Mouse (Mus musculus) heart, embryonic 10.5 days (tissue): ENCODE data around the gene Mum1. TPM values are rescaled to one million over a fixed set of nuclear protein-coding genes. Genes with fewer than 3 reads are reported as not detected.
"Not testable (repeated sequence)": the region's sequence is repeated elsewhere in the genome, so short reads cannot be mapped to it uniquely, and the experiment has no call there.

ENCODE experiments used
- DNase-seq: peaks from one replicate; pipeline ENCODE4 v3.0.0-alpha.2; 2017; ENCODE audit warnings: low spot score
- H3K27ac ChIP-seq: fragments of 300-500 bp; sonication (generic); 2 replicates; pipeline ENCODE4 v1.5.1; 2016; ENCODE audit warnings: mild to moderate bottlenecking
- H3K27me3 ChIP-seq: fragments of 300-500 bp; sonication (generic); 2 replicates; pipeline ENCODE4 v1.6.1; 2016; ENCODE audit warnings: mild to moderate bottlenecking; ENCODE audit not compliant: poor library complexity, insufficient read depth, severe bottlenecking
- H3K36me3 ChIP-seq: fragments of 300-500 bp; sonication (generic); 2 replicates; pipeline ENCODE4 v1.6.1; 2016; ENCODE audit warnings: mild to moderate bottlenecking, moderate library complexity
- H3K4me1 ChIP-seq: fragments of 300-500 bp; sonication (generic); 2 replicates; pipeline ENCODE4 v1.6.1; 2016; ENCODE audit warnings: mild to moderate bottlenecking
- H3K4me3 ChIP-seq: fragments of 300-500 bp; sonication (generic); 2 replicates; pipeline ENCODE4 v1.5.1; 2016; ENCODE audit warnings: mild to moderate bottlenecking, moderate library complexity
- H3K9me3 ChIP-seq: fragments of 300-500 bp; sonication (generic); 2 replicates; pipeline ENCODE4 v1.6.1; 2016; ENCODE audit warnings: mild to moderate bottlenecking, moderate library complexity
- WGBS: fragments of 180-500 bp; shearing (Covaris S2); methylation state at CpG from one replicate; pipeline ENCODE4 v1.1.7; 2016; 5-methylcytosine and 5-hydroxymethylcytosine counted together
- polyA plus RNA-seq: library from polyadenylated mRNA; unstranded; fragments of >200 nt; fragmentation: Nextera tagmentation; extraction: Ambion mirVana; gene quantifications from 2 replicates; pipeline ENCODE4 v1.2.1, GENCODE M21; 2016

Gene Mum1
- polyA plus RNA-seq, 1 experiment from 2014 or later, result 76.5 TPM

- 35% methylated on average over 7 of the region's 9 CpGs for WGBS
- Histone ChIP-seq H3K27ac (0 out of 2 replicates have a peak overlapping the region, but pooled peaks have one; percentile 42), H3K4me1 (peaks cover 19% of the 10 kb centered on the region), H3K27me3 (peaks cover 5% of the 10 kb centered on the region; the same call in 1 of the 2 replicates), H3K36me3 (no peaks in the 10 kb centered on the region), H3K9me3 (no peaks in the 10 kb centered on the region), H3K4me3 (no peak overlapping the region)
- no peak for DNase-seq
Measured at GRCm38 (mm10) chr10:80220676-80221075, 5.6 kb upstream of the Mum1 start.

GRCm38 (mm10) chr10:80223137-80223536 lies 3.1 kb upstream of the Mum1 start:
- H3K27ac ChIP-seq, H3K4me3 ChIP-seq, H3K9me3 ChIP-seq, DNase-seq, H3K27me3 ChIP-seq, H3K36me3 ChIP-seq: not testable (repeated sequence)
- peaks cover 40% of the 10 kb centered on the region for H3K4me1 ChIP-seq
- WGBS, result 84% methylated on average over 2 of the region's 2 CpGs

- Histone ChIP-seq H3K4me3 (peak overlapping the region; percentile 88), H3K36me3 (peaks cover 23% of the 10 kb centered on the region), H3K27me3 (no peaks in the 10 kb centered on the region), H3K4me1 (peaks cover 43% of the 10 kb centered on the region), H3K9me3 (no peaks in the 10 kb centered on the region), H3K27ac (peak overlapping the region; percentile 96)
- no peak for DNase-seq
- 0% methylated on average over 14 of the region's 14 CpGs for WGBS
Measured at GRCm38 (mm10) chr10:80226071-80226415, 191 bp upstream of the Mum1 start.

GRCm38 (mm10) chr10:80227166-80227539 lies 919 bp downstream of the Mum1 start:
- Histone ChIP-seq H3K36me3 (peaks cover 33% of the 10 kb centered on the region), H3K4me1 (peaks cover 33% of the 10 kb centered on the region), H3K27me3 (no peaks in the 10 kb centered on the region), H3K4me3 (peak overlapping the region; percentile 88), H3K9me3 (no peaks in the 10 kb centered on the region), H3K27ac (peak overlapping the region; percentile 96)
- 15% methylated on average over 10 of the region's 10 CpGs for WGBS
- DNase-seq, result no peak

GRCm38 (mm10) chr10:80227877-80228775 lies 1.9 kb downstream of the Mum1 start:
- Histone ChIP-seq H3K27me3 (no peaks in the 10 kb centered on the region), H3K4me1 (peaks cover 43% of the 10 kb centered on the region), H3K9me3 (no peaks in the 10 kb centered on the region), H3K36me3 (peaks cover 42% of the 10 kb centered on the region), H3K4me3 (peak overlapping the region; percentile 88), H3K27ac (peak overlapping the region; percentile 96)
- WGBS, result 67% methylated on average over 15 of the region's 15 CpGs
- no peak for DNase-seq

GRCm38 (mm10) chr10:80236145-80236825 lies 10.1 kb downstream of the Mum1 start:
- Histone ChIP-seq H3K27me3 (no peaks in the 10 kb centered on the region), H3K36me3 (peaks cover 99% of the 10 kb centered on the region), H3K9me3 (no peaks in the 10 kb centered on the region), H3K4me1 (peaks cover 23% of the 10 kb centered on the region), H3K27ac (no peak overlapping the region), H3K4me3 (no peak overlapping the region)
- DNase-seq, result no peak
- WGBS, result 93% methylated on average over 13 of the region's 13 CpGs

- Histone ChIP-seq H3K4me1 (peaks cover 27% of the 10 kb centered on the region), H3K27ac (no peak overlapping the region), H3K9me3 (no peaks in the 10 kb centered on the region), H3K4me3 (no peak overlapping the region), H3K27me3 (no peaks in the 10 kb centered on the region), H3K36me3 (peaks cover 97% of the 10 kb centered on the region)
- no peak for DNase-seq
- WGBS, result 81% methylated on average over 4 of the region's 4 CpGs
Measured at GRCm38 (mm10) chr10:80237020-80237419, 10.8 kb downstream of the Mum1 start.

- H3K36me3 ChIP-seq, result peaks cover 97% of the 10 kb centered on the region
- 93% methylated on average over 3 of the region's 3 CpGs for WGBS
- no peak overlapping the region for H3K27ac ChIP-seq
- H3K9me3 ChIP-seq, result no peaks in the 10 kb centered on the region
- peaks cover 23% of the 10 kb centered on the region for H3K4me1 ChIP-seq
- H3K4me3 ChIP-seq, result no peak overlapping the region
- no peak for DNase-seq
- H3K27me3 ChIP-seq, result no peaks in the 10 kb centered on the region
Measured at GRCm38 (mm10) chr10:80238306-80238705, 12.1 kb downstream of the Mum1 start.

GRCm38 (mm10) chr10:80239791-80240190 lies 13.6 kb downstream of the Mum1 start:
- H3K4me3 ChIP-seq, result no peak overlapping the region
- H3K27me3 ChIP-seq, result no peaks in the 10 kb centered on the region
- peaks cover 97% of the 10 kb centered on the region for H3K36me3 ChIP-seq
- DNase-seq, result no peak
- H3K4me1 ChIP-seq, result peaks cover 19% of the 10 kb centered on the region; the same call in 1 of the 2 replicates
- no peak overlapping the region for H3K27ac ChIP-seq
- 86% methylated on average over 6 of the region's 6 CpGs for WGBS
- H3K9me3 ChIP-seq, result no peaks in the 10 kb centered on the region

- DNase-seq, result no peak
- peak overlapping the region; percentile 66 for H3K27ac ChIP-seq
- H3K9me3 ChIP-seq, result no peaks in the 10 kb centered on the region
- H3K4me3 ChIP-seq, result peak overlapping the region; percentile 20; the same call in 1 of the 2 replicates
- H3K27me3 ChIP-seq, result no peaks in the 10 kb centered on the region
- peaks cover 76% of the 10 kb centered on the region for H3K36me3 ChIP-seq
- WGBS, result 37% methylated on average over 9 of the region's 9 CpGs
- H3K4me1 ChIP-seq, result peaks cover 28% of the 10 kb centered on the region
Measured at GRCm38 (mm10) chr10:80242088-80242487, 15.9 kb downstream of the Mum1 start.

- WGBS, result 65% methylated on average over 3 of the region's 3 CpGs
- H3K4me1 ChIP-seq, result peaks cover 24% of the 10 kb centered on the region
- peak overlapping the region; percentile 20; the same call in 1 of the 2 replicates for H3K4me3 ChIP-seq
- H3K9me3 ChIP-seq, result no peaks in the 10 kb centered on the region
- peak overlapping the region; percentile 66; the same call in 1 of the 2 replicates for H3K27ac ChIP-seq
- no peak for DNase-seq
- H3K27me3 ChIP-seq, result no peaks in the 10 kb centered on the region
- H3K36me3 ChIP-seq, result peaks cover 71% of the 10 kb centered on the region
Measured at GRCm38 (mm10) chr10:80242607-80243006, 16.4 kb downstream of the Mum1 start.

GRCm38 (mm10) chr10:80244791-80245399 lies 18.7 kb downstream of the Mum1 start:
- no peak for DNase-seq
- Histone ChIP-seq H3K4me3 (no peak overlapping the region), H3K27ac (peak overlapping the region; percentile 8; the same call in 1 of the 2 replicates), H3K9me3 (no peaks in the 10 kb centered on the region), H3K36me3 (peaks cover 48% of the 10 kb centered on the region), H3K27me3 (no peaks in the 10 kb centered on the region), H3K4me1 (peaks cover 25% of the 10 kb centered on the region)
- 45% methylated on average over 5 of the region's 5 CpGs for WGBS

GRCm38 (mm10) chr10:80245600-80245999 lies 19.4 kb downstream of the Mum1 start:
- H3K27ac ChIP-seq, result peak overlapping the region; percentile 8; the same call in 1 of the 2 replicates
- H3K27me3 ChIP-seq, result no peaks in the 10 kb centered on the region
- H3K36me3 ChIP-seq, result peaks cover 41% of the 10 kb centered on the region
- H3K4me1 ChIP-seq, result peaks cover 32% of the 10 kb centered on the region
- peak overlapping the region; percentile 27; the same call in 1 of the 2 replicates for H3K4me3 ChIP-seq
- 6% methylated on average over 4 of the region's 4 CpGs for WGBS
- H3K9me3 ChIP-seq, result no peaks in the 10 kb centered on the region
- DNase-seq, result peak; percentile 89
